Mouse (Mus musculus): ENCODE data around the gene Nup107. TPM values are rescaled to one million over a fixed set of nuclear protein-coding genes. Genes with fewer than 3 reads are reported as not detected.

Nup107 gene
- total and polyA plus RNA-seq, 3 experiments = 80.2 to 91.6 TPM; not detected in 1

- no peak overlapping the region for H3K27ac ChIP-seq (ENCODE audit: control insufficient read depth, low read depth, low read length)
- H3K4me1 ChIP-seq (ENCODE audit: control insufficient read depth in 1 of 2, insufficient read depth in 2 of 2, low read length in 2 of 2) = peaks cover 0 to 10% of the 10 kb centered on the region in 2 experiments; a peak in 2 of 4 replicates
- no peaks in the 10 kb centered on the region; a peak in 1 of 4 replicates for H3K36me3 ChIP-seq (ENCODE audit: control insufficient read depth in 1 of 2, insufficient read depth in 2 of 2, low read length in 2 of 2)
- H3K27me3 ChIP-seq (ENCODE audit: control insufficient read depth in 1 of 2, insufficient read depth in 2 of 2, low read length in 2 of 2) = no peaks in the 10 kb centered on the region
- H3K79me2 ChIP-seq (ENCODE audit: control insufficient read depth, insufficient read depth, low read length, poor library complexity) = no peaks in the 10 kb centered on the region
- no peak for DNase-seq (ENCODE audit: low read depth, low spot score)
- H3K9me3 ChIP-seq (replicated peaks; ENCODE audit: insufficient read depth, low read length) = no peaks in the 10 kb centered on the region
- H3K9ac ChIP-seq (ENCODE audit: control insufficient read depth, low read depth, low read length, poor library complexity, severe bottlenecking) = no peak overlapping the region
- TF ChIP-seq UBTF (IDR thresholded peaks at IDR 0.05; ENCODE audit: borderline replicate concordance, insufficient read depth, low read depth, low read length) (no peak), CHD2 (IDR thresholded peaks at IDR 0.05; ENCODE audit: low read length) (no peak), POLR2AphosphoS5 (IDR thresholded peaks at IDR 0.05; ENCODE audit: borderline replicate concordance, low read depth, low read length) (no peak), SIN3A (IDR thresholded peaks at IDR 0.05; ENCODE audit: low read length) (no peak), CHD1 (IDR thresholded peaks at IDR 0.05; ENCODE audit: low read depth, low read length) (no peak), MEF2A (IDR thresholded peaks at IDR 0.05; ENCODE audit: extremely low read depth, insufficient replicate concordance, low read depth, low read length, poor library complexity, severe bottlenecking) (no peak), TBP (IDR thresholded peaks at IDR 0.05; ENCODE audit: low read depth, low read length) (no peak), ZC3H11A (IDR thresholded peaks at IDR 0.05; ENCODE audit: low read depth, low read length) (no peak), ELF1 (IDR thresholded peaks at IDR 0.05; ENCODE audit: low read depth, low read length) (no peak), EP300 (IDR thresholded peaks at IDR 0.05; ENCODE audit: low read depth in 1 of 2, low read length in 2 of 2) (no peak), MYC (IDR thresholded peaks at IDR 0.05; ENCODE audit: low read depth, low read length) (no peak), GATA1 (IDR thresholded peaks at IDR 0.05; ENCODE audit: low read depth, low read length) (no peak), MXI1 (IDR thresholded peaks at IDR 0.05; ENCODE audit: low read depth, low read length) (no peak), ZNF384 (IDR thresholded peaks at IDR 0.05; ENCODE audit: low read depth, low read length) (no peak), NRF1 (IDR thresholded peaks at IDR 0.05; ENCODE audit: insufficient read depth, low read depth, low read length, poor library complexity, severe bottlenecking) (no peak)
- no peak overlapping the region for H3K4me3 ChIP-seq (ENCODE audit: control insufficient read depth in 1 of 2, insufficient read depth in 1 of 2, low read depth in 2 of 2, low read length in 2 of 2)
These were observed 74.1 kb downstream of the Nup107 start for GRCm38 (mm10) chr10:117718161-117719119.

GRCm38 (mm10) chr10:117717583-117717982 lies 74.9 kb downstream of the Nup107 start:
- Histone ChIP-seq H3K27me3 (ENCODE audit: control insufficient read depth in 1 of 2, insufficient read depth in 2 of 2, low read length in 2 of 2) (no peaks in the 10 kb centered on the region), H3K9me3 (replicated peaks; ENCODE audit: insufficient read depth, low read length) (no peaks in the 10 kb centered on the region), H3K4me1 (ENCODE audit: control insufficient read depth in 1 of 2, insufficient read depth in 2 of 2, low read length in 2 of 2) (peaks cover 0 to 10% of the 10 kb centered on the region in 2 experiments; a peak in 2 of 4 replicates), H3K36me3 (ENCODE audit: control insufficient read depth in 1 of 2, insufficient read depth in 2 of 2, low read length in 2 of 2) (no peaks in the 10 kb centered on the region; a peak in 1 of 4 replicates), H3K27ac (ENCODE audit: control insufficient read depth, low read depth, low read length) (no peak overlapping the region), H3K4me3 (ENCODE audit: control insufficient read depth in 1 of 2, insufficient read depth in 1 of 2, low read depth in 2 of 2, low read length in 2 of 2) (no peak overlapping the region), H3K79me2 (ENCODE audit: control insufficient read depth, insufficient read depth, low read length, poor library complexity) (no peaks in the 10 kb centered on the region), H3K9ac (ENCODE audit: control insufficient read depth, low read depth, low read length, poor library complexity, severe bottlenecking) (no peak overlapping the region)
- TF ChIP-seq NELFE (IDR thresholded peaks at IDR 0.05; ENCODE audit: low read depth, low read length) = no peak
- TF ChIP-seq ZKSCAN1 (IDR thresholded peaks at IDR 0.05; ENCODE audit: low read depth, low read length) = no peak
- TF ChIP-seq CTCF (IDR thresholded peaks at IDR 0.05 in 2 of 3, conservative IDR thresholded peaks at IDR 0.05 in 1 of 3; ENCODE audit: control insufficient read depth in 1 of 3, insufficient read depth in 1 of 3, low read depth in 2 of 3, low read length in 3 of 3, poor library complexity in 1 of 3, severe bottlenecking in 1 of 3) = no peak
- TF ChIP-seq MXI1 (IDR thresholded peaks at IDR 0.05; ENCODE audit: low read depth, low read length) = no peak
- no peak for TF ChIP-seq SIN3A (IDR thresholded peaks at IDR 0.05; ENCODE audit: low read length)
- no peak for DNase-seq (ENCODE audit: low read depth, low spot score)
